Mouse (Mus musculus) embryonic facial prominence, embryonic 12.5 days (tissue): ENCODE data around the gene Rnaseh2b. TPM values are rescaled to one million over a fixed set of nuclear protein-coding genes. Genes with fewer than 3 reads are reported as not detected.

Source experiments
- ATAC-seq: fragments of 200-750 bp; cut with Nextera tagmentation; 2 replicates; pipeline ENCODE4 v1.8.0; 2017; ENCODE audit not compliant: insufficient number of reproducible peaks, insufficient read depth, low FRiP score, low TSS enrichment
- H3K27ac ChIP-seq: fragments of 300-500 bp; sonication (generic); 2 replicates; pipeline ENCODE4 v1.5.1; 2016; ENCODE audit warnings: mild to moderate bottlenecking
- H3K27me3 ChIP-seq: fragments of 300-500 bp; sonication (generic); 2 replicates; pipeline ENCODE4 v1.6.1; 2016; ENCODE audit warnings: mild to moderate bottlenecking, moderate library complexity
- H3K36me3 ChIP-seq: fragments of 300-500 bp; sonication (generic); 2 replicates; pipeline ENCODE4 v1.6.1; 2016; ENCODE audit warnings: mild to moderate bottlenecking
- H3K4me1 ChIP-seq: fragments of 300-500 bp; sonication (generic); 2 replicates; pipeline ENCODE4 v1.6.1; 2016
- H3K4me2 ChIP-seq: fragments of 300-500 bp; sonication (generic); replicated peaks from 2 replicates; pipeline ENCODE4 v1.6.1; 2016; ENCODE audit warnings: mild to moderate bottlenecking, moderate library complexity
- H3K4me3 ChIP-seq: fragments of 300-500 bp; sonication (generic); 2 replicates; pipeline ENCODE4 v1.5.1; 2016; ENCODE audit warnings: mild to moderate bottlenecking
- H3K9ac ChIP-seq: fragments of 300-500 bp; sonication (generic); 2 replicates; pipeline ENCODE4 v1.6.1; 2016; ENCODE audit warnings: mild to moderate bottlenecking, moderate library complexity
- H3K9me3 ChIP-seq: fragments of 300-500 bp; sonication (generic); 2 replicates; pipeline ENCODE4 v1.6.1; 2016; ENCODE audit warnings: mild to moderate bottlenecking, moderate library complexity
- WGBS: fragments of 180-500 bp; shearing (Covaris S2); methylation state at CpG from one replicate; pipeline ENCODE4 v1.1.7; 2016; 5-methylcytosine and 5-hydroxymethylcytosine counted together
- polyA plus RNA-seq: library from polyadenylated mRNA; unstranded; fragments of >200 nt; fragmentation: Nextera tagmentation; extraction: Ambion mirVana; gene quantifications from 2 replicates; pipeline ENCODE4 v1.2.1, GENCODE M21; 2016

Gene Rnaseh2b
- polyA plus RNA-seq, 1 experiment from 2014 or later = 54.1 TPM

GRCm38 (mm10) chr14:62342643-62343144 lies 50.3 kb downstream of the Rnaseh2b start:
- Histone ChIP-seq H3K27me3 (no peaks in the 10 kb centered on the region), H3K9ac (no peak overlapping the region), H3K9me3 (no peaks in the 10 kb centered on the region), H3K4me2 (no peak overlapping the region), H3K4me3 (no peak overlapping the region), H3K36me3 (no peaks in the 10 kb centered on the region), H3K4me1 (peaks cover 11% of the 10 kb centered on the region; the same call in 1 of the 2 replicates), H3K27ac (0 out of 2 replicates have a peak overlapping the region, but pooled peaks have one; percentile 25)
- no peak for ATAC-seq
- 68% methylated on average over 10 of the region's 10 CpGs for WGBS

DNA sequence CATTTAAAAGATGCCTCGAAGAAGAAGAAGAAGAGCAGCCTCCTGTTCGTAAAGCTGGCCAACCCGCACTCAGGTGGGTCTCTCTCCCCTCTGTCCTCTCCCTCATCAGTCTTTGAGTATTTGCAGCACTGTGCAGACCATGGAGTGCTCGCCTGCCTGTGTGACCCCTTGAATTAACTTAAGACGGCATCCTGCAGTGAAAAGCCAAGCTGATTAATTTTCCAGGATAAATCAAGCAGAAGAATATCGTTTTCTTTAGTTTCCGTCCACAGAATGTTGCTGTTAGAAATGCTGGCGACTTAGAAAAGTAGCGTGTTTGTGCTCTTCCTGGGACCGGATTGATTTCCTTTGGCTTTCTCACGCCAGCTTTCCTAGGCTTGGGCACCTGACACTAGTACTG lies 54.2 kb downstream of the Rnaseh2b start:
- Histone ChIP-seq H3K9ac (no peak overlapping the region), H3K27ac (no peak overlapping the region), H3K27me3 (no peaks in the 10 kb centered on the region), H3K36me3 (no peaks in the 10 kb centered on the region), H3K9me3 (no peaks in the 10 kb centered on the region), H3K4me1 (peaks cover 12% of the 10 kb centered on the region; the same call in 1 of the 2 replicates), H3K4me2 (no peak overlapping the region), H3K4me3 (no peak overlapping the region)
- 81% methylated on average over 11 of the region's 11 CpGs for WGBS
- no peak for ATAC-seq

DNA sequence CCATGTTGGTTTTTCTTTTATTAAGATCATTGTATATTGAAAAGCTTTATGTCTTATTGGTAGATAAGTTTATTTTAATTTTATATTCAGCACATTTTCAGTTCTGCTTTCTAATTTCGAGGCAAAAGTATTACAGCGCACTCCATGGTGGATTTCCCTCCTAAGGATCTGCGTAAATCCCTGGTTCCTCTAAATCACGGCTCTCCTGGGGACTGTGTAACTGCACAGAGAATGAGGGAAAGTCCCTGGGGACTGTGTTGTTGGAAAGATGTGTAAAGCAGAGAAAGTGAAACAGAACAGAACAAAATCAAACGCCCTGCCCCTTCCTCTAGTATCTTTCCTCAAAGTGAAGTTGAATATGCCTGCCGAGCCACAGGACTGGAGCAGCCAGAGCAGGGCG lies 54.7 kb downstream of the Rnaseh2b start:
- H3K4me1 ChIP-seq = peaks cover 12% of the 10 kb centered on the region; the same call in 1 of the 2 replicates
- H3K27ac ChIP-seq = no peak overlapping the region
- no peak overlapping the region for H3K9ac ChIP-seq
- no peaks in the 10 kb centered on the region for H3K9me3 ChIP-seq
- 77% methylated on average over 7 of the region's 7 CpGs for WGBS
- H3K4me2 ChIP-seq = no peak overlapping the region
- H3K27me3 ChIP-seq = no peaks in the 10 kb centered on the region
- no peak overlapping the region for H3K4me3 ChIP-seq
- no peak for ATAC-seq
- H3K36me3 ChIP-seq = no peaks in the 10 kb centered on the region

- H3K4me3 ChIP-seq = no peak overlapping the region
These were observed 57.4 kb downstream of the Rnaseh2b start for GRCm38 (mm10) chr14:62349786-62350185.

DNA sequence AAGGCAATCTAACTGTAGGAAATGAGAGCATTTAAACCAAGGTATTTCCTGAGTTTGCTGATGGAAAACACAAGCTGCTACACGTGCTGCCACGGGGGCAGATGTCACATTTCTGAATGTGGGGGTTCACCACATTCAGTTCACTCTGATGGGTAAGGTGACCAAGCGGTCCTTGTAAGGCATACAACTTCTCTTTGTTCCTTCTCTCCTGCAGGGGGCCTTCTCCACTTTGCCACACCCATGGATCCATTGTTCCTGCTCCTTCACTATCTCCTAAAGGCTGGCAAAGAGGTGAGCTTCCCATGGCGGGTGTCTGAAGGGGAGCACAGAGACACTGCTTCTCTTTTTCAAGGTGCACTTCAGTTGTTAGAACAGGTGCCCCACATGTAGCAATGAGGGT lies 57.8 kb downstream of the Rnaseh2b start:
- ATAC-seq = no peak
- H3K4me3 ChIP-seq = no peak overlapping the region
- H3K4me2 ChIP-seq = no peak overlapping the region
- H3K27ac ChIP-seq = no peak overlapping the region
- 0 out of 2 replicates have a peak, but pooled peaks cover 6% of the 10 kb centered on the region for H3K36me3 ChIP-seq
- WGBS = 67% methylated on average over 4 of the region's 4 CpGs
- peaks cover 3% of the 10 kb centered on the region; the same call in 1 of the 2 replicates for H3K4me1 ChIP-seq
- no peak overlapping the region for H3K9ac ChIP-seq
- no peaks in the 10 kb centered on the region for H3K27me3 ChIP-seq
- no peaks in the 10 kb centered on the region for H3K9me3 ChIP-seq

More at GRCm38 (mm10) chr14:62349786-62350185, 57.4 kb downstream of the Rnaseh2b start:
- Histone ChIP-seq H3K9me3 (no peaks in the 10 kb centered on the region), H3K36me3 (0 out of 2 replicates have a peak, but pooled peaks cover 6% of the 10 kb centered on the region), H3K4me2 (no peak overlapping the region), H3K27me3 (no peaks in the 10 kb centered on the region), H3K9ac (no peak overlapping the region), H3K27ac (no peak overlapping the region), H3K4me1 (peaks cover 3% of the 10 kb centered on the region; the same call in 1 of the 2 replicates)
- WGBS = 61% methylated on average over 5 of the region's 5 CpGs
- no peak for ATAC-seq

DNA sequence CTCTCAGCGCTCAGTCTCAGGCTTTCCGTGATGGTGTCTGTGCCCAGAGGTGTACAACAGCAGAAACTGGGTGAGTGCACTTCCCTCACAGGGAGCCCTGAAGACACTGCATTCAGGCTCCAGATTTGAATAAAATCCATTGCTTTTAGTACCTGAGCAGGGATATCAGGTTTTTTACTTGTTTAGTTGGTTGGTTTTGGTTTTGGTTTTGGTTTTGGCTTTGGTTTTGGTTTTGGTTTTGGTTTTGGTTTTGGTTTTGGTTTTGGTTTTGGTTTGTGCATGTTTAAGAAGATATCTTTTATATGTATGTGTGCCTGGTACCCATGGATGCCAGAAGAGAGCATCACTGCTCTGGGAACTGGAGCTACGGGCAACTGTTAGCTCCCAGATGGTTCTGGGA lies 58.5 kb downstream of the Rnaseh2b start:
- Histone ChIP-seq H3K9ac (no peak overlapping the region), H3K36me3 (0 out of 2 replicates have a peak, but pooled peaks cover 6% of the 10 kb centered on the region), H3K4me3 (no peak overlapping the region), H3K9me3 (no peaks in the 10 kb centered on the region), H3K4me1 (peaks cover 3% of the 10 kb centered on the region; the same call in 1 of the 2 replicates), H3K27me3 (no peaks in the 10 kb centered on the region), H3K4me2 (no peak overlapping the region), H3K27ac (no peak overlapping the region)
- WGBS = 84% methylated on average over 3 of the region's 3 CpGs
- no peak for ATAC-seq

GRCm38 (mm10) chr14:62353372-62353771 lies 61.0 kb downstream of the Rnaseh2b start:
- H3K9me3 ChIP-seq = no peaks in the 10 kb centered on the region
- no peak overlapping the region for H3K4me3 ChIP-seq
- no peaks in the 10 kb centered on the region for H3K27me3 ChIP-seq
- 0 out of 2 replicates have a peak, but pooled peaks cover 6% of the 10 kb centered on the region for H3K36me3 ChIP-seq
- H3K4me1 ChIP-seq = no peaks in the 10 kb centered on the region
- WGBS = 89% methylated on average over 9 of the region's 9 CpGs
- no peak for ATAC-seq
- H3K27ac ChIP-seq = no peak overlapping the region
- no peak overlapping the region for H3K9ac ChIP-seq
- no peak overlapping the region for H3K4me2 ChIP-seq

DNA sequence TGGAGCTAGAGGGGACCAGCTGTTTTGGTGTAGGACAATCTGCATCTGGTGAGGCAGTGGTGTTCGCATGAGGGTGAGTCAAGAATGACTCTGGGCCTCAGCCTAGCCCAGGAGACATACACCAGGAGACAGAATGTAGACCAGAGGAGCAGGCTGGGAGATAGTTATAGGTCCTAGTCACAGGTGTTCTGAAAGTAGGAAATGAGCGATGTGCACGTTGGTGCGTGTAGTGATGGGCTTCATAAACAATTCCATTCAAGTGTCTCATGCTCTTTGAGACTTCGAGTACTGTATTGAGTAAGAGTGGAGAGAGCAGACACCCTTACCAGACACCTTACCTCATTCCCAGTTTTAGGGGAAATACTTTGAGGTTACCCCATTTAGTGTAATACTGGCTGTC lies 61.4 kb downstream of the Rnaseh2b start:
- no peak overlapping the region for H3K4me3 ChIP-seq
- H3K4me1 ChIP-seq = no peaks in the 10 kb centered on the region
- ATAC-seq = no peak
- no peaks in the 10 kb centered on the region for H3K9me3 ChIP-seq
- H3K9ac ChIP-seq = no peak overlapping the region
- 0 out of 2 replicates have a peak, but pooled peaks cover 6% of the 10 kb centered on the region for H3K36me3 ChIP-seq
- H3K4me2 ChIP-seq = no peak overlapping the region
- no peaks in the 10 kb centered on the region for H3K27me3 ChIP-seq
- no peak overlapping the region for H3K27ac ChIP-seq
- 90% methylated on average over 5 of the region's 5 CpGs for WGBS

DNA sequence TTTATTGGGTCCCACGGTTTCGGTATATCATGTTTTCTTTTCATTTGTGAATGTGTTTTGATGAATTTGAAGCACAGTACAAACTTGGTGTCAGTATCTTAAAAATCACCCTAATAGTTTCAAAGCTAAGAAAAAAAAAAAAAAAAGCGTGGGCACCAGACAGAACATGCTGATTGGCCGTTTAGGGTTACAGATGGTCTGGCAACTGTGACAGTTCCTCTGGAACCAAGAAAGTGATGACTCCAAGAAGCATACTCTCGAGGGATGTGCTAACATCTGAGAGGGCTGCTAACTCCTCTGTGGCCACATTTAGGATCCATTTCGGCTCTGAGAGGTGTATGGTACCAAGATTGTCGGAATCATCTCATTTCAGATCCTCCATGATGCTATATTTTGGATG lies 62.8 kb downstream of the Rnaseh2b start:
- H3K27me3 ChIP-seq = no peaks in the 10 kb centered on the region
- no peaks in the 10 kb centered on the region for H3K4me1 ChIP-seq
- 0 out of 2 replicates have a peak, but pooled peaks cover 6% of the 10 kb centered on the region for H3K36me3 ChIP-seq
- 84% methylated on average over 7 of the region's 7 CpGs for WGBS
- H3K4me3 ChIP-seq = no peak overlapping the region
- no peak for ATAC-seq
- no peak overlapping the region for H3K9ac ChIP-seq
- no peak overlapping the region for H3K27ac ChIP-seq
- H3K9me3 ChIP-seq = no peaks in the 10 kb centered on the region
- no peak overlapping the region for H3K4me2 ChIP-seq

GRCm38 (mm10) chr14:62361263-62361980 lies 69.0 kb downstream of the Rnaseh2b start:
- H3K9me3 ChIP-seq = no peaks in the 10 kb centered on the region
- no peak overlapping the region for H3K4me2 ChIP-seq
- peaks cover 12% of the 10 kb centered on the region; the same call in 1 of the 2 replicates for H3K36me3 ChIP-seq
- 73% methylated on average over 8 of the region's 8 CpGs for WGBS
- H3K9ac ChIP-seq = no peak overlapping the region
- no peaks in the 10 kb centered on the region for H3K4me1 ChIP-seq
- H3K4me3 ChIP-seq = no peak overlapping the region
- ATAC-seq = no peak
- no peak overlapping the region for H3K27ac ChIP-seq
- no peaks in the 10 kb centered on the region for H3K27me3 ChIP-seq

GRCm38 (mm10) chr14:62363774-62364173 lies 71.4 kb downstream of the Rnaseh2b start:
- no peak overlapping the region for H3K9ac ChIP-seq
- no peak overlapping the region for H3K27ac ChIP-seq
- H3K36me3 ChIP-seq = peaks cover 12% of the 10 kb centered on the region; the same call in 1 of the 2 replicates
- no peaks in the 10 kb centered on the region for H3K27me3 ChIP-seq
- ATAC-seq = no peak
- WGBS = 91% methylated on average over 2 of the region's 2 CpGs
- H3K4me1 ChIP-seq = no peaks in the 10 kb centered on the region
- H3K9me3 ChIP-seq = no peaks in the 10 kb centered on the region
- no peak overlapping the region for H3K4me2 ChIP-seq
- H3K4me3 ChIP-seq = no peak overlapping the region

DNA sequence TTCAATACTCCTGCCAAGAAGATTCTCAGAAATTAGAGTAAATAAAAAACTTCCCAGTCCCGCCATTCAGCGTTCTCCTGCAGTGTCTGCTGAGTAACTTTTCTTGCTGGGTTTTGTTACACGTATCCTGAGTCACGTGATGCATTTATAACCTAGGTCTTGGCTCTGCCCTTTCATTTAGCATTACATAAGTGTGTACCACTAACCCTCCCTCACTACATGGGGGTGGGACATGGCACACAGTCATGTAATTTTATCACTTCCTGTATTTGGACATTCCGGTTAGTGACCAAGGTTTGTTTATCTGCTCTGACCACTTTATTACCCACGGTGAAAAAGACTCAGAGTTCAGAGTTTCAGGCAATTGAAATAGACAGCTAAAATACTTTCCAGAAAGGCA lies 78.4 kb downstream of the Rnaseh2b start:
- Histone ChIP-seq H3K9ac (no peak overlapping the region), H3K4me1 (0 out of 2 replicates have a peak, but pooled peaks cover 8% of the 10 kb centered on the region), H3K27me3 (no peaks in the 10 kb centered on the region), H3K9me3 (no peaks in the 10 kb centered on the region), H3K4me3 (no peak overlapping the region), H3K27ac (no peak overlapping the region), H3K4me2 (no peak overlapping the region), H3K36me3 (0 out of 2 replicates have a peak, but pooled peaks cover 2% of the 10 kb centered on the region)
- 42% methylated on average over 6 of the region's 6 CpGs for WGBS
- no peak for ATAC-seq
